In the genomic region with DNA sequence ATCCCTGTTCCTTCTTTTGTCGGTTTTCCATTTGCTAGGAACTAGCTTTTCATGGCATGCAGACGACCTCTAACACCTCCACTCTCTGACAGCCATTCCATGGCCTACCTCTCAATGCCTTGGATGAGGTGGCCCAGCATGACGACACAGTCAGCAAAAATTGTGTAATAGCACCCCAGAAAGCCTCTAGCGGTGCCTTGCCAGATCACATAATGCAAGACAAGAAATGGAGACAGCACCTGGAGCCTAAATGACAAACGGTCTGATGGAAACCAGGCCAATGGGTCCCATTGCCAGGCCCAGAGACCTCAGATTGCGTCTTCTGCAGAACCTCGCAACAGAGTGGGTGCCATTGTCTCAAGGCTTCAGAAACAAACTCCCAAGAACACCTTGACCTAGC, we compare ENCODE assay signal across 10 mouse cellular contexts.
"Had no signal": no experiment of that assay in that cellular context is flagged by ENCODE, and none has a peak within 500 bp of the region (broad histone marks: within the 10 kb centered on the region; RNA-seq: fewer than 3 reads in every experiment).

No protein-coding gene starts in this region.

- ATAC-seq: midbrain, embryonic 13.5 days; midbrain, embryonic 15.5 days had no signal

- DNase-seq: lung, adult 18-20 months; lung, embryonic 14.5 days; lung, postnatal 10 days; lung, postnatal 4 days; right cerebral cortex, postnatal 14 days; thymus, adult 2 months; thymus, postnatal 25 days; thymus, postnatal 4 days had no signal
